Mouse (Mus musculus) E14TG2a.4 (cell line): ENCODE measurements around the gene Med15.

Experiments
- CTCF ChIP-seq: conservative IDR thresholded peaks from 2 replicates; pipeline ENCODE4 v1.5.1; 2014; ENCODE audit warnings: low read length
- POU5F1 ChIP-seq: IDR thresholded peaks from 2 replicates; pipeline ENCODE4 v1.6.1; 2014; ENCODE audit warnings: low read length, borderline replicate concordance

- no peak for TF ChIP-seq CTCF
- no peak for TF ChIP-seq POU5F1
Observed at GRCm38 (mm10) chr16:17638036-17638628, 94.6 kb downstream of the Med15 start.
